Mouse (Mus musculus) spleen, adult 2 months (tissue): Measurements from ENCODE around the gene Myh6. TPM values are rescaled to one million over a fixed set of nuclear protein-coding genes. Genes with fewer than 3 reads are reported as not detected.

Experiments used
- DNase-seq, 2 experiments: peaks; one replicate each; pipeline versions ENCODE4 v3.0.0 to v3.0.0-alpha.2; 2012 to 2021; ENCODE audit warnings: low spot score in 2 of 2, low read depth in 1 of 2
- H3K27ac ChIP-seq: fragments of 200-500 bp; 2 replicates; pipeline ENCODE4 v1.5.1; 2012; ENCODE audit warnings: low read length, inconsistent platforms; ENCODE audit not compliant: insufficient read depth
- H3K27me3 ChIP-seq: fragments of 200-500 bp; 2 replicates; pipeline ENCODE4 v1.6.1; 2012; ENCODE audit warnings: mild to moderate bottlenecking, moderate library complexity, low read length, inconsistent platforms; ENCODE audit not compliant: control insufficient read depth, insufficient read depth
- H3K36me3 ChIP-seq: fragments of 200-500 bp; 2 replicates; pipeline ENCODE4 v1.6.1; 2012; ENCODE audit warnings: mild to moderate bottlenecking, low read length, inconsistent platforms; ENCODE audit not compliant: control insufficient read depth, insufficient read depth
- H3K4me1 ChIP-seq: fragments of 200-500 bp; 2 replicates; pipeline ENCODE4 v1.6.1; 2011; ENCODE audit warnings: inconsistent platforms; ENCODE audit not compliant: control insufficient read depth, insufficient read depth, insufficient read length
- H3K4me3 ChIP-seq: fragments of 200-500 bp; 2 replicates; pipeline ENCODE4 v1.5.1; 2011; ENCODE audit warnings: mild to moderate bottlenecking, inconsistent platforms; ENCODE audit not compliant: insufficient read depth, insufficient read length; ENCODE audit errors: extremely low read depth
- CTCF ChIP-seq: fragments of 200-500 bp; IDR thresholded peaks from 2 replicates; pipeline ENCODE4 v1.5.1; 2011; ENCODE audit warnings: mild to moderate bottlenecking, inconsistent platforms; ENCODE audit not compliant: insufficient read depth, insufficient read length, insufficient replicate concordance; ENCODE audit errors: extremely low read depth
- POLR2A ChIP-seq: fragments of 200-500 bp; IDR thresholded peaks from 2 replicates; pipeline ENCODE4 v1.6.1; 2011; ENCODE audit warnings: low read depth, low read length, inconsistent platforms
- WGBS: fragments of 180-500 bp; shearing (Covaris S2); methylation state at CpG from one replicate; pipeline ENCODE4 v1.1.7; 2018; 5-methylcytosine and 5-hydroxymethylcytosine counted together
- polyA plus RNA-seq: library from polyadenylated mRNA; depleted of rRNA; stranded (reverse); fragments of >200 nt; gene quantifications from 2 replicates; pipeline ENCODE4 v1.2.3, GENCODE M21; 2012; rRNA removed

The Myh6 gene
- polyA plus RNA-seq, 1 experiment: 0.61 TPM

GRCm38 (mm10) chr14:54894296-54895151, 72.2 kb downstream of the Myh6 start:
- peak overlapping the region; percentile 99 for H3K4me3 ChIP-seq
- under 1% methylated on average over 54 of the region's 54 CpGs for WGBS
- no peaks in the 10 kb centered on the region for H3K27me3 ChIP-seq
- no peak for TF ChIP-seq POLR2A
- TF ChIP-seq CTCF: no peak
- peaks cover 23% of the 10 kb centered on the region for H3K36me3 ChIP-seq
- peak overlapping the region; percentile 75 for H3K27ac ChIP-seq
- DNase-seq: peak in 1 of 2 experiments; percentile 58
- H3K4me1 ChIP-seq: peaks cover 10% of the 10 kb centered on the region; the same call in 1 of the 2 replicates

- peak overlapping the region; percentile 99 for H3K4me3 ChIP-seq
- under 1% methylated on average over 38 of the region's 38 CpGs for WGBS
- TF ChIP-seq POLR2A: peak; percentile 76
- no peak for TF ChIP-seq CTCF
- H3K27me3 ChIP-seq: no peaks in the 10 kb centered on the region
- peak; percentile 92 to 100 for DNase-seq
- H3K4me1 ChIP-seq: peaks cover 10% of the 10 kb centered on the region; the same call in 1 of the 2 replicates
- H3K27ac ChIP-seq: peak overlapping the region; percentile 89
- H3K36me3 ChIP-seq: peaks cover 21% of the 10 kb centered on the region
Measured at GRCm38 (mm10) chr14:54893651-54894181, 73.0 kb downstream of the Myh6 start.

GRCm38 (mm10) chr14:54892200-54892599, 74.5 kb downstream of the Myh6 start, which contains the start of gene Pabpn1:
Gene Pabpn1 (plus strand): TSS chr14:54892500.
- H3K4me3 ChIP-seq: peak within 1 kb of the TSS; percentile 74
- peaks cover 13% of the 10 kb centered on the region for H3K36me3 ChIP-seq
- peaks cover 10% of the 10 kb centered on the region; the same call in 1 of the 2 replicates for H3K4me1 ChIP-seq
- DNase-seq: no peak
- TF ChIP-seq CTCF (no peak), POLR2A (no peak)
- no peaks in the 10 kb centered on the region for H3K27me3 ChIP-seq
- no peak within 1 kb of the TSS for H3K27ac ChIP-seq
- 96% methylated on average over 3 of the region's 3 CpGs for WGBS

Other genes with a start within 250 kb of the Myh6 start
- gene Slc7a8, start 185.0 kb downstream of the Myh6 start, polyA plus RNA-seq: 10.8 and 13.3 TPM in 2 replicates
- gene Rnf212b, start 152.8 kb downstream of the Myh6 start, polyA plus RNA-seq: not detected in 2 replicates
- gene Homez, start 96.0 kb downstream of the Myh6 start, polyA plus RNA-seq: 2.8 and 4.1 TPM in 2 replicates
- 6.3 and 10.7 TPM in 2 replicates for gene Ppp1r3e, start 89.4 kb downstream of the Myh6 start, polyA plus RNA-seq
- 16.6 and 16.9 TPM in 2 replicates for gene Bcl2l2, start 83.5 kb downstream of the Myh6 start, polyA plus RNA-seq
- 3.1 TPM in 1 of 2 replicates, not detected in the other for gene Gm20521, start 83.5 kb downstream of the Myh6 start, polyA plus RNA-seq
- 73.3 and 76.7 TPM in 2 replicates for gene Pabpn1, start 74.4 kb downstream of the Myh6 start, polyA plus RNA-seq
- gene Slc22a17, start 53.8 kb downstream of the Myh6 start, polyA plus RNA-seq: 18.5 and 18.9 TPM in 2 replicates
- 2.4 and 3.7 TPM in 2 replicates for gene Efs, start 40.8 kb downstream of the Myh6 start, polyA plus RNA-seq
- gene Il25, start 34.2 kb downstream of the Myh6 start, polyA plus RNA-seq: not detected in 2 replicates
- 0.14 TPM in 1 of 2 replicates, not detected in the other for gene Cmtm5, start 30.7 kb downstream of the Myh6 start, polyA plus RNA-seq
- not detected in 2 replicates for gene Gm17428, start 10.0 kb upstream of the Myh6 start, polyA plus RNA-seq
- gene Myh7, start 27.7 kb upstream of the Myh6 start, polyA plus RNA-seq: not detected in 2 replicates
- gene Ngdn, start 48.5 kb upstream of the Myh6 start, polyA plus RNA-seq: 10.4 and 11.0 TPM in 2 replicates
- gene Zfhx2, start 125.4 kb upstream of the Myh6 start, polyA plus RNA-seq: 4.2 and 4.5 TPM in 2 replicates
- 4.1 and 4.4 TPM in 2 replicates for gene Thtpa, start 127.9 kb upstream of the Myh6 start, polyA plus RNA-seq
- 64.9 and 77.2 TPM in 2 replicates for gene Ap1g2, start 139.7 kb upstream of the Myh6 start, polyA plus RNA-seq
- 0.33 and 0.50 TPM in 2 replicates for gene Jph4, start 150.0 kb upstream of the Myh6 start, polyA plus RNA-seq